Mouse (Mus musculus) induced T-regulatory cell, adult 2 months (primary cell): ENCODE results near the gene Sik3.
A peak's percentile ranks its signal among the peaks of the same experiment; 100 is the strongest.
"Not testable (repeated sequence)": the region's sequence is repeated elsewhere in the genome, so short reads cannot be mapped to it uniquely, and the experiment has no call there.

Experiments used
- DNase-seq: peaks from one replicate; pipeline ENCODE4 v3.0.0-alpha.2; 2012; ENCODE audit warnings: low read depth

The Sik3 gene

DNA sequence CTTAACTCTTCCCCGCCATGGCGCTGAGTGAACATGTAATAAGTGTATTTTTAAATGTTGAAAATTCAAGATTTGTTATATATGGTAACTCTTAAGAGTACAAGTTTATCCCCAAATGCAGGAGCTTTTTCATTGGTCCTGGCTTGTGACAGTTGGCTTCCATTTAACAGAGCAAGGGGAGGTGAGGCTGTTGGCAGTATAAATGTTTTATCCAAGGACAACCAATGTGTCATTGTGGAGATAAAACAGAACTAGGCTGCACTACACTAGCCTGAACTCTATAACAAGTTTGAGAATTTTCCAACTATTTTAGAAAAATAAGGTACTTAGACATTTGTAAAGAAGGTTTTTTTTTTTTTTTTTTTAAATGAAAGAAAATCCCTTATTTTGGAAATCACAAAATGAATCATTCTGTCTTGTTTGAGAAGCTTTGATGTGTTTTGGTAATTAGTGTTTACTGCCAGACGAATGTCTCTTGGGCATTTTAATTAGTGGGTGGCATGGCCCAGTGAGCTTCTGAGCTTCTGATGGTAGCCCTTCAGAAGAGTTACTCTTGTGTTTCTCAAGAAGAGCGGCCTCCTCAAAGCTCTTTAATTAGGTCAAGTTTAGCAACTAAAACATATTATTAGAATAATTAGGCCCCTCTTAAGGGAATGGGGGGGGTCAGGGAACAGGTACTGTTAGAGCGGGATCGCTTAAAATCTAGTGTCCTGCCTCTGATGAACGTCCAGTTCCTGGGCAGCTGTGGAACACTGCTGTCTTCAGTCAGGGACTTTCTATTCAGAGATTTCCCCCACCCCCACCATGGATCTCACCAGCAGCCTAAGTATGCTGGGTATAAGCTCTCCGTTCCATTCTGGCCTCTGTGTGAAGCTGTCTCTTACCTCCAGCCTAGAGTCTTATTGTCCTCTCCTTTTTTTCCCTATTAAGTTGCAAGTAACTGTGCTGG lies 139.7 kb downstream of the Sik3 start:
- DNase-seq: peak; percentile 42

DNA sequence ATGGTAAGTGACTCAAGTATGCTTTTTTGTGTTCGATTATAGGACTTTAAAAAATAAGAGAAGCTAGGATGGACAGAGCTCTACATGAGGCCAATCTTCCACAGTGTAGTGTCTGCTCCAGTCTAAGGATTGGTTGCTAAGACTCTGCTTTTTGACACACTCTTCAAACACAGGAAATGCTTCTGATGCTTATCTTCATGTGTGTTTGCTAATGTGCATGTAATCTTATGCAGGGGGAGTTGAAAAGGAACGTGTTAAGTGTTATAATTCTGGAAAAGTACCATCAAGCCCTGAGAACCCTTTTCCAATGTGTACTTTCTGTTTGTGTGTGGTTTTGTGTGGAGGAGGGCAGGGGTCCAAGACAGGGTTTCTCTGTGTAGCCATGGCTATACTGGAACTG lies 141.8 kb downstream of the Sik3 start:
- DNase-seq: peak; percentile 71

DNA sequence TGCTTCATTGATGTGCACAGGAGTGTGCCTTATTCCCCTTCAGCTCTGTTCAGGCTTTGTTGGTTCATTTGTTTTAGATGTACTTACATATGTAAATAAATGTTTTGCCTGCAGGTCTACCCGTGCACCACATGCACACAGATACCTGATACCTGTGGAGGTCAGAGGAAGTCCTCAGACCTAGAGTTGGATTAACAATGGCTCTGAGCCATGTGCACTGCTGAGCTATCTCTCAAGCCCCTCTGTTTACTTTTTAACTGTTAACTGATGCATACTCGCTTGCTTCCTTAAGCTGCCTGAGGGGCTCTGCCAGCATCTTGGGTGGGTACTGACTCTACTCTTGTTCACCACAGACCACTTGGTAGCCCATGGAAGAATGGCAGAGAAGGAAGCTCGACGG lies 142.4 kb downstream of the Sik3 start:
- DNase-seq: no peak

DNA sequence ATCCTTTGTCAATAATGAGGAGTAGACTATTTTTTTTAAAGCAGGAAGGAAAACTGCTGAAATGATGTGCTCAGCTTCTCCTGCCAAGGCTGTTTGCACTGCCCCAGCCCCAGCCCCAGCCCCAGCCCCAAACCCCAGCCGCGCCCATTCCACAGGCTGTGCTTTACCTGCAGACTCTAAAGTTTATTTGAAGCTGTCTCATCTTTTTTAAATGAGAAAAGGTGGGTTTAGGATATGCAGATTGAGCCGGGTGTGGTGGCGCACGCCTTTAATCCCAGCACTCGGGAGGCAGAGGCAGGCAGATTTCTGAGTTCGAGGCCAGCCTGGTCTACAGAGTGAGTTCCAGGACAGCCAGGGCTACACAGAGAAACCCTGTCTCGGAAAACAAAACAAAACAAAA lies 143.2 kb downstream of the Sik3 start:
- DNase-seq: not testable (repeated sequence)

DNA sequence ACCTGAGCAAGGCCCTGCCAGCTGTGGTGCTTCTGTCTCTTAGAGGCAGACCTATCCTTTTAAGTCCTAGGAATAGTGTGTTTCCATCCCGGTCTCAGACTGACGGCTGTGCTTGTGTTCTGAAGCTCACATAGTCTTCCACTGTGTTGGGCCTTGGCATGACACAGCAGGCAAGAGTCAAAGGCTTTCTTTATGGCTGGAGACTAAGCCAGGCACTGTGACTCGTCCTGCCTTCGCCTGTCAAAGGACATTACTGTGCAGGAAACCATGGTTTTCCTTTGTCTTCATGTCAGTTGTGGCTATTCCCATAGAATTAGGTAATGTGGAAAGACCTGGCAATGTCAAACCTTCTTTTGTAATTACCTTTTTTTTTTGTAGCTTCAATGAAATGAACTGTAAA lies 144.1 kb downstream of the Sik3 start:
- DNase-seq: no peak

GRCm38 (mm10) chr9:46158273-46158813 lies 145.7 kb downstream of the Sik3 start:
- peak; percentile 19 for DNase-seq

- no peak for DNase-seq
Measured at GRCm38 (mm10) chr9:46163430-46163829, 150.8 kb downstream of the Sik3 start.

DNA sequence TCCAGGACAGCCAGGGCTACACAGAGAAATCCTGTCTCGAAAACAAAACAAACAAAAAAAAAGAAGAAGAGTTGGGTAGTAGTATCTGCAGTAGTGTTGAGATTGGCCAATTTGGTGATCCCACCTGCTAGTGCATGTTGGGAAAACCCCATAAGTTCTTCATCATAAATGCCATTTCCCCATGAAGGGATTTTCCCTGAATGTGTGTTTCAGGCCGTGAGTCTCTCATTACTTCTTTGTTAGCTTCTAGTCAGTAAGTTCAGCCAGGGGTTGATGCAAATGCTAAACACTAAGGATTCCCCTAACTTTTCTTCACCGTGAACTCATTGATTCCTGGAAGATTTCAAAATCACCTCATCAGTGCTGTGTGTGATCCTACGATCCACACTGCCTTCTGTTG lies 156.2 kb downstream of the Sik3 start:
- peak; percentile 83 for DNase-seq

DNA sequence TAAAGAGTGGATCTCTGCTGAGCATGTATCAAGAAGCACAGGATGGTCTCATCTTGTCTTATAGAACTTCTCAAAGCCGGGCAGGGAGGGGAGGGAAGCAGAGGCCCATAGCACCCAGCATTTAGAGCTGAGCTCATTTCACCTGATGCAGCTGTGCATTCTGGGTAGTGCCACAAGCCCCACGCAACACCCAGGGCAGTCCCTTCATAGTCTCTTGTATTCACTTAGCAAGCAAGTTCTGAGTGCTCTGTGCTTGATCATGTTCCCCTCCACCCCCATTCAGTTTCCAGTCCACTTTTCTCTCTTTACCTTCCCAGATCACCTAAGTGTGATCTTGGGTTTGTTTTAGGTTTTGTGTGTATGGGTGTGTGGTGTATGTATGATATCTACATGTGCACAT lies 159.6 kb downstream of the Sik3 start:
- DNase-seq: peak; percentile 80

DNA sequence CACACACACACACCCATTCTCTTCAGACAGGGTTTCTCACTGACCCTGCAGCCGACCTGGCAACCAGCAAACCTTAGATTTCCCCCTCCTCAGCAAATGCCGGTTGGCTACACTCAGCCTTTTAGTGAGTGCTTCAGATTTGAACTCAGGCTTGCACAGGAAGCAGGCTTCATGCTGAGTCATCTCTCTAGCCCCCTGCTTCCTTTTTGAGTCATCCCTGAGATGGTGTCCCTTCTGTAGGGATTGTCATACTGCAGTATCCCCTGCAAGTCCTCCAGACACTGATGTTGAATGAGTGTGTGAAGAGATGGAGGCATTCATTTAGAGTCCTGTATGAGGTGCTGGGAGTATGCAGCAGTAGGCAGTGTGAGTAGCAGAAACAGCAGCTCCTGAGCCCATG lies 160.3 kb downstream of the Sik3 start:
- DNase-seq: peak; percentile 88

- DNase-seq: peak; percentile 69
Measured at GRCm38 (mm10) chr9:46173919-46174318, 161.3 kb downstream of the Sik3 start.

- peak; percentile 50 for DNase-seq
Measured at GRCm38 (mm10) chr9:46174770-46175294, 162.2 kb downstream of the Sik3 start.

DNA sequence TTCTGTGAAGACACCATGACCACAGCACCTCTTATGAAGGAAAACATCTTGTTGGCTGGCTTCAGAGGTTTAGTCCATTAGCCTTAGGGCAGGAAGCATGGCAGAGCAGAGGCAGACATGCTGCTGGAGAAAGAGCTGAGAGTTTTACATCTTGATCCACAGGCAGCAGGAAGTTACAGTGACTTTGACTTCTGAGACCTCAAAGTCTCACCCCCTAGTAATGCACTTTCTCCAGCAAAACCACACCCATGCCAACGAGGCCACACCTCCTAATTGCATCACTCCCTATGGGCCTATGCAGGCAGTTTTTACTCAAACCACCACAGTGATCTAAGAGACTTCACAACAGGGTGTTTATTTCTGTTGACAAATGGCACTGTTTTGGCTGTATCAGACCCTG lies 162.7 kb downstream of the Sik3 start:
- peak; percentile 98 for DNase-seq

- peak; percentile 88 for DNase-seq
Measured at GRCm38 (mm10) chr9:46175938-46176375, 163.3 kb downstream of the Sik3 start.

GRCm38 (mm10) chr9:46176613-46177012 lies 164.0 kb downstream of the Sik3 start:
- peak; percentile 88 for DNase-seq

- DNase-seq: no peak
Measured at GRCm38 (mm10) chr9:46178595-46178994, 166.0 kb downstream of the Sik3 start.

GRCm38 (mm10) chr9:46181297-46181696 lies 168.7 kb downstream of the Sik3 start:
- DNase-seq: no peak

DNA sequence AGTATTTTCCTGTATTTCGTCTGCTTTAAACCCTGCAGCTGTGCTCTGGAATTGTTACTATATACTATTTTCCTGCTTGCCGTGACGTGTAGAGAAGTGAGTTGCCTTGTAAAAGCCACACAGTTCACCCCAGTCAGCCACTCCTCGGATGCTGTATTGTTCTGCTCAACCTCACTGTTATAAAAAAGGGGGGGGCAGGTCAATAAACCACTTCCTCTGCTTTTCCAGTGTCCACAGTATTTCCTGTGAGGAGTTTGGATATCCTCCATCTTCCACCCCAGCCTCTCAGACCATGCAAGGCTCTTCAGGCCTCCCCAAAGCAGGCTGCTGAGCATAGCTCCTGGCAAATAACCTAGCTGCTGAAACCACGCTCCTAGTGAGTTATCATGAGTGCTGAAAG lies 171.9 kb downstream of the Sik3 start:
- DNase-seq: no peak

- peak; percentile 81 for DNase-seq
Measured at GRCm38 (mm10) chr9:46185191-46185590, 172.6 kb downstream of the Sik3 start.

DNA sequence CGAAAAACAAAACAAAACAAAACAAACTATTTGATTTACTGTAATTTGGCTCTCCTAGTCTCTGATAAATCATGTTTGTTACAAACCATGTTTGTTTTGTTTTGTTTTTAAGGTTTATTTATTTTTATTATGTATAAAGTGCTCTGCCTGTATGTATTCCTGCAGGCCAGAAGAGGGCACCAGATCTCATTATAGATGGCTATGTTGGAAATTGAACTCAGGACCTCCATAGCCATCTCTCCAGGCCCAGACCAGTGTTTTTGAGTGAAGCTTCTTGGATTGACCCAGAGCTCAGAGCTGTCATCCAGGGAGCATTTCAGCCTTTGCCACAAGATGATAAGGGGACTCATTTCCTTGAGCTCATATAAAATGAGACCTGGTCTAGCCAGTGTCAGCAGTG lies 173.8 kb downstream of the Sik3 start:
- DNase-seq: peak; percentile 57

- no peak for DNase-seq
Measured at GRCm38 (mm10) chr9:46188370-46188769, 175.8 kb downstream of the Sik3 start.

DNA sequence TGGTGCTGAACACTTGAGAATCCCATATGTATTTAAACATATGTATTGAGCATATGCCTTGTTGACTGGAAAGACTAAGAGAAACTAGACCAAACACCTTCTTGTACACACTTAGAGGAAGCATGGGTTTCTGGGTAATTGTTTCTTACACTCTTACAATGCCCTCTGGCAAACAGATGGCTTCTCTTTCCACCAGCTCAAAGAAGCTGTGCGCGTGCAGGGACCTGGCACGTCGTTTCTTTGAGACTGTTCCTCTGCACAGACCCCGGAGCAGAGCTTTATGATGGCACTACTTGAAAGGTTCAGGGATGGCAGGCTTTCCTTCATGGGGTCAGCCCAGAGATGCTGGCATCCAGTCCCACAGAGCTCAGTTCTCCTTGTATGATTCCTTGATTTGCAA lies 176.3 kb downstream of the Sik3 start:
- no peak for DNase-seq

DNA sequence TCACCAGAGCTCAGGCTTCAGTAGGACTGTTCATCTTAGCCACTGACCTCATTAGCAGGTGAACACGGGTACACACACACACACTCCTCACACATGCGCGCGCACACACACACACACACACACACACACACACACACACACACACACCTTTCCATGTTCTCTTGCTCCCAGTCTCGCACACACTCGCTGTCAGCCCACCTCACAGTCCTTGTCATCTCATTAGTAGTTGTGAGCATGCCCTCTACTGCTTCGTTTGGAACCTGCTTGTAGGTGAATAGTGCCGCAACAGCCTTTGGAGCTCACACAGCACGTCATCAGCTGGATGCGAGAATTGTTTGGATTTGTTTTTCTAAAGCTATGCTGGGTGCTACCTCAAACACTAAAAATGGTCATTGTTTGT lies 176.8 kb downstream of the Sik3 start:
- DNase-seq: no peak
